Mouse (Mus musculus) v-Abl transformed pro-B cells (cell line): Measurements from ENCODE around the gene Psmc2.

Source experiments
- in situ Hi-C, 2 experiments: fragments of 400-800 bp; cut with MboI; formaldehyde crosslinking; loops; one replicate each; pipeline ENCODE4 v1.15.1; 2025; ENCODE audit not compliant: unreplicated experiment in 2 of 2

Gene Psmc2

GRCm38 (mm10) chr5:21785053-21785452 lies at the start of gene Psmc2, which contains the start of gene Dnajc2:
TSS of gene Psmc2 (plus strand) at chr5:21785283.
TSS of gene Dnajc2 (minus strand) at chr5:21785251.
- in situ Hi-C loops = loop anchor here in 1 of 2 experiments (10.0 to 25.0 kb wide), 2 partner anchors 830 to 1852 kb away; partner anchors contain the start of gene Rsbn1l

GRCm38 (mm10) chr5:21735584-21735983 lies 49.5 kb upstream of the Psmc2 start:
- in situ Hi-C loops = loop anchor here (5.0 to 25.0 kb wide), 5 partner anchors 83 to 473 kb away; no protein-coding TSS in a partner anchor

- in situ Hi-C loops = loop anchor here (5.0 to 25.0 kb wide), 5 partner anchors 84 to 474 kb away; no protein-coding TSS in a partner anchor
Measured at GRCm38 (mm10) chr5:21736046-21736445, 49.0 kb upstream of the Psmc2 start.

GRCm38 (mm10) chr5:21736956-21737585 lies 48.0 kb upstream of the Psmc2 start, which contains the start of gene Pmpcb:
TSS of gene Pmpcb (plus strand) at chr5:21737141.
- in situ Hi-C loops = loop anchor here (5.0 to 25.0 kb wide), 5 partner anchors 85 to 475 kb away; no protein-coding TSS in a partner anchor

DNA sequence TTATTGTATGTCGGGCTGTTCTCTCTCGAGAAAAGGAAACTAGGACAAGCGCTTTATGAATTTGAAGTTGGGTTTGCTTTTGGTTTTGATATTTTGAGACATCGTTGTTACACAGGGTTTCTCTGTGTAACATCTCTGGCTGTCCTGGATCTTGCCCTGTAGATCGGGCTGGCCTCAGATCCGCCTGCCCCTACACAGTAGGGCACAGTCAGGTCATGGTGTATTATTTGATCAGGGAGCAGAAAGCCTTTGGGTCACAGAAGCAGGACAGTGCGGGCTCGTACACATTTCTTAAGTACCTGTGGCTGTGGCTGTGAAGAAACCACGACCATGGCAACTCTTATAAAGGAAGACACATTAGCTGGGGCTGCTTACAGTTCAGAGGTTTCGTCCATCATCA lies 47.5 kb upstream of the Psmc2 start:
- in situ Hi-C loops = loop anchor here (5.0 to 25.0 kb wide), 5 partner anchors 85 to 475 kb away; no protein-coding TSS in a partner anchor

GRCm38 (mm10) chr5:21739120-21739519 lies 46.0 kb upstream of the Psmc2 start:
- in situ Hi-C loops = loop anchor here (5.0 to 25.0 kb wide), 5 partner anchors 87 to 477 kb away; no protein-coding TSS in a partner anchor

- in situ Hi-C loops = loop anchor here (5.0 to 25.0 kb wide), 5 partner anchors 88 to 478 kb away; no protein-coding TSS in a partner anchor
Measured at GRCm38 (mm10) chr5:21739881-21740280, 45.2 kb upstream of the Psmc2 start.

- in situ Hi-C loops = loop anchor here in 1 of 2 experiments (25.0 kb wide), 1 partner anchor 306 kb away; no protein-coding TSS in a partner anchor
Measured at GRCm38 (mm10) chr5:21743606-21744005, 41.5 kb upstream of the Psmc2 start.

GRCm38 (mm10) chr5:21744651-21745050 lies 40.4 kb upstream of the Psmc2 start:
- in situ Hi-C loops = loop anchor here (5.0 to 25.0 kb wide), 2 partner anchors 38 to 307 kb away; no protein-coding TSS in a partner anchor

GRCm38 (mm10) chr5:21745966-21746365 lies 39.1 kb upstream of the Psmc2 start:
- in situ Hi-C loops = loop anchor here (5.0 to 25.0 kb wide), 2 partner anchors 36 to 309 kb away; no protein-coding TSS in a partner anchor

- in situ Hi-C loops = loop anchor here in 1 of 2 experiments (25.0 kb wide), 1 partner anchor 1694 kb away; no protein-coding TSS in a partner anchor
Measured at GRCm38 (mm10) chr5:21768506-21768905, 16.6 kb upstream of the Psmc2 start.

DNA sequence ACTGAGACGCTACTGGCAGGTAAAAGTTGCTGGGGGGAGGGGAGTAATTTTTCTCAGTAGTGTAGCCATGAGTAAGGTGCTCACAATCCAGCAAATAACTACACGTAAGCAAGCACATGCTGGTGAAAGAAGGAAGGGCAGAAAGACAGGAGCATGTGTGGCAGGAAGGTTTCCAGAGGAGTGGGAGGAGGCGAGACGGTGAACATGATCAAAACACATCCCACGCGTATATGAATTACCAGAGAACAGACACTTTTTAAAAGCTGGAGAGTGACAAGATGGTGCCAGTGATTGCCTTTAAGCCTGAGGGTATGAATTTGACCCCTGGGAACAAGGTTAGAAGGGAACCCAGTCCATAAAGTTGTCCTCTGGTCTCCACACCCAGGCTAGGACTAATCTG lies 15.2 kb upstream of the Psmc2 start:
- in situ Hi-C loops = loop anchor here in 1 of 2 experiments (25.0 kb wide), 1 partner anchor 1692 kb away; no protein-coding TSS in a partner anchor

- in situ Hi-C loops = loop anchor here in 1 of 2 experiments (25.0 kb wide), 1 partner anchor 1861 kb away; no protein-coding TSS in a partner anchor
Measured at GRCm38 (mm10) chr5:21776491-21776890, 8.6 kb upstream of the Psmc2 start.

DNA sequence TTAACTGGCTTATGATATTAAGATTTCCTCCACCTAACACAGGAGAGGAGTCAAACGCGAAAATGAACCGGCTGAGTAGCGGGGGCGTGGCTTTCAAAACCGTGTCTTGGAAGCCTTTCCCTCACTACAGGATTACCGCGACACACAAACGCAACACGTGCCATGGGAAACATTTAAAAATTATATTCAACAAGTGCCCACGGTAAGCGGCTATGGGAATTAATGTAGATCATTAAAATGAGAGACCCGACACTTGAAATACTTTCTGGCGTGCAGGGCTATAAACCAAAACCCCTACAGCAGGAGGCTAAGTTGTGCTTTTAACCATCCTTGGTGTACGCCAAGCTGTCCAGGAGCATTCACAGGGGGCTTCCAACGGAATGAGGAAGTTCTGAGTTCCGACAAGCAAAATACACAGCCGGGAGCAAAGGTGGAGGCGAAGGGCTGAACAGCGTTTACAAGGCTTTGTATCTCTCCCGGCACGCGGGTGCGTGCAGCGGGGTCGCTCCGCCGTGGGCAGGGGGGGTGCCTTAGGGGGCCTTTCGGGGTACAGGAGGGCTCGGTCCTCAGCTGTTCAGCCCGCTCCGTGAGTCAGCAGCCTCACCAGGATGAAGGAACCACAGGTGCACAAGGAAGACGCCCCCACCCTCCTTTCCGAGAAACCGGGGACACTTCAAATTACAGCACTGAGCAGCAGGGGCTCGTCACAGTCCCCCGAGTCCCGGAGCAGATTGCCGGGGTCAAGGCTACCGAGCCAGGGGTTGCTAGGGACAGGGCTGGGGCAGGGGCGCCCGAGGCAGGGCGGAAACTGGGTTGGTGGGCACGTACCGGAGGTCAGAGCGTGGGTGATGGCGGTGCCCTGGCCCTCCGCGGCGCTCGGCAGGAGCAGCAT lies 676 bp upstream of the Psmc2 start:
- in situ Hi-C loops = loop anchor here in 1 of 2 experiments (5.0 to 25.0 kb wide), 3 partner anchors 37 to 1853 kb away; partner anchors contain the start of gene Rsbn1l

DNA sequence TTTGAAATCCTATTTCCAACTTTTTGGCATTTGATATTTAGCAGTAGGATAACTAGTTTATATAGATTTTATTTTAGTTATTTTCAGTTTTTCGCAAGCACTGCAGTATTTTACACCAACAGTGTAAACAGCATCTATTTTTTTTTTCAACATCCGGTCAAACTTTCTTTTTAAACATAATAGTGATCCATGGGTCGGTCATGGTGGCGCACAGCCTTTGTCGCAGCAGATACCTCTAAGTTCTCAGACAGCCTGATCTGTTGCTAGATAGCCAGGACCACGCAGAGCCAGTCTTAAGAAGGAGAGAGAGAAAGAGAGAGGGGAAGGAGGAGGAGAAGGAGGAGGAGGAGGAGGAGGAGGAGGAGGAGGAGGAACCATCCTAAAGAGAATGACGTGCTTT lies 693 bp downstream of the Psmc2 start:
- in situ Hi-C loops = loop anchor here in 1 of 2 experiments (10.0 to 25.0 kb wide), 2 partner anchors 831 to 1852 kb away; partner anchors contain the start of gene Rsbn1l

- in situ Hi-C loops = loop anchor here in 1 of 2 experiments (10.0 to 25.0 kb wide), 2 partner anchors 832 to 1851 kb away; partner anchors contain the start of gene Rsbn1l
Measured at GRCm38 (mm10) chr5:21786258-21787185, 1.4 kb downstream of the Psmc2 start.

DNA sequence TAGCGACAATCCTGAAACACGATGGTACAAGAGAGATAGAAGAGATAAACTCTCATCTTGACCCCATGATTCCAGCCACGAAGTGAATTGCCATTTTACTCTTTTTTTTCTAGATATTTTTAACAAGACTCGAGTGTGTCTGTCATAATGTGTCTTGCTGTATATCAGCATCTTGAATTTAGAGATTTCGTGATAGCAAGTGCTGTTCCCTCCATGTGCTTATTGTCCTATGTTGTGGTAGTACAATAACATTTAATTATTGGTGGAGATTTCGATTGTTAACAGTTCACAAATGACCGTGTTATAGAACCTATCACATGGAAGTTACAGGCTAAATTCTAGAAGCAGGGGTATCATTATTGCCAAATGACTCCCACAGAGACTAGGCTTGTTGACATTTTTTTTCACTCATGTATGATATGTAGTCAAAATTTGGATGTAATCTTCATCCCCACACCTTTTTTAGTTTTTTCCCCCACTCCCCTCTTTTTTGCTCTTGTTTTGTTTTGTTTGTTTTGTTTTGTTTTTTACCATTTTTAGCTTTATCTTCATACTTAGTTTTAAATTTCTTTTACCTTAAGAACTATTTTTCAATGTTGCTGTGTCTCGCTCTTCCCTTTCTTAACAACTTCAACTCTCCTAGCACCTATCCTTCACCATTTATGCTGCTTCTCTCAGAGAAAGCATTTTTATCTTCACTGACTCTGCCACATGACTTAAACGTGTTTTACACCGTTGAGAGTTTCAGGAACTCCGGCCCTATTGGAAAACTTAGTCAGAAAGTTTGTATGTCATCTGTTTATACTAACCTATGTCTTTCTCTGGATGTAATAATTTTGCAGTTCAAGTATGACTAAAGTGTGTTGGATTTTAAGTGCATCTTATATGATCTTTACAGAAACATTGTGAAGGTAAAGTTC lies 2.4 kb downstream of the Psmc2 start:
- in situ Hi-C loops = loop anchor here in 1 of 2 experiments (10.0 to 25.0 kb wide), 2 partner anchors 833 to 1850 kb away; partner anchors contain the start of gene Rsbn1l

DNA sequence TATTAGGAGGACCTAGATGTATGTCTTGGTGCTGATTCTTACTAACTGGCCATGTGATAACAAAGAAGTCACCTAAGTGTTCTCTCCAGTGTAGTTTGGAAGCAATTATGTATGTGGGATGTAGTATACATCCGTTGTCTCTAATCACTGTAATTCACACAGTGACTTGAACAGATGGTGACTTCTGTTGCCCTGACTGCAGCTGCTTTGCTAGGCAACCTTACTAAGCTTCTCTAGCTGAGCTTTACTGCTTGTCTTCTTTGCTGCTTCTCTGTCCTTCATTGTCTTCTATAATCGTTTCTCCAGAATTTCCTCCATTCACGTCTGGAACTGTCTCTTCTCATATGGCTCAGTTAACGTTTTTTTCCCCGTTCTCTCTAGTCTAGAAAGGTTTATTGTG lies 4.0 kb downstream of the Psmc2 start:
- in situ Hi-C loops = loop anchor here in 1 of 2 experiments (10.0 to 25.0 kb wide), 2 partner anchors 834 to 1848 kb away; partner anchors contain the start of gene Rsbn1l
